Mouse (Mus musculus): ENCODE results near the gene Ccdc51.

- TF ChIP-seq CTCF (IDR thresholded peaks at IDR 0.05; ENCODE audit: borderline replicate concordance, extremely low read depth, insufficient read depth, insufficient read length), result peak; percentile 32; the same call in 1 of the 2 replicates
- TF ChIP-seq POLR2A (IDR thresholded peaks at IDR 0.05; ENCODE audit: borderline replicate concordance, extremely low read depth, insufficient read depth, insufficient read length, poor library complexity, severe bottlenecking), result no peak
These were observed 40.3 kb downstream of the Ccdc51 start for GRCm38 (mm10) chr9:109122553-109123085.

All from brain, embryonic 14.5 days (tissue).